Mouse (Mus musculus) adrenal gland, postnatal 0 days (tissue): ENCODE measurements around the gene Olfr849. TPM values are rescaled to one million over a fixed set of nuclear protein-coding genes. Genes with fewer than 3 reads are reported as not detected.

Experiments used
- polyA plus RNA-seq: library from polyadenylated mRNA; unstranded; fragments of >200 nt; fragmentation: Nextera tagmentation; extraction: Ambion mirVana; gene quantifications from 2 replicates; pipeline ENCODE4 v1.2.1, GENCODE M21; 2015

The Olfr849 gene
- not detected in 2 replicates for polyA plus RNA-seq

GRCm38 (mm10) chr9:19439966-19440365, at the start of gene Olfr849:
Olfr849 (plus strand) TSS chr9:19440266.

GRCm38 (mm10) chr9:19478148-19478547, 38.1 kb downstream of the Olfr849 start, which contains the start of gene Olfr850:
Olfr850 (minus strand) TSS chr9:19478248.

GRCm38 (mm10) chr9:19492995-19493394, 52.9 kb downstream of the Olfr849 start, which contains the start of gene Olfr851:
Olfr851 (plus strand) TSS chr9:19493295.

Other genes starting within 250 kb of the Olfr849 start
- gene Olfr843, start 188.3 kb upstream of the Olfr849 start, polyA plus RNA-seq, result not detected in 2 replicates
- gene Olfr844, start 123.9 kb upstream of the Olfr849 start, polyA plus RNA-seq, result not detected in 2 replicates
- gene Olfr845, start 103.8 kb upstream of the Olfr849 start, polyA plus RNA-seq, result not detected in 2 replicates
- gene Olfr846, start 76.3 kb upstream of the Olfr849 start, polyA plus RNA-seq, result not detected in 2 replicates
- gene Olfr847, start 61.6 kb upstream of the Olfr849 start, polyA plus RNA-seq, result not detected in 2 replicates
- not detected in 2 replicates for gene Olfr850, start 38.0 kb downstream of the Olfr849 start, polyA plus RNA-seq
- gene Olfr851, start 53.0 kb downstream of the Olfr849 start, polyA plus RNA-seq, result not detected in 2 replicates
- not detected in 2 replicates for gene Olfr853, start 100.8 kb downstream of the Olfr849 start, polyA plus RNA-seq
- not detected in 2 replicates for gene Olfr854, start 127.1 kb downstream of the Olfr849 start, polyA plus RNA-seq
- not detected in 2 replicates for gene Olfr855, start 142.4 kb downstream of the Olfr849 start, polyA plus RNA-seq
- 12.7 and 13.9 TPM in 2 replicates for gene Zfp317, start 181.8 kb downstream of the Olfr849 start, polyA plus RNA-seq